Mouse (Mus musculus) midbrain, embryonic 15.5 days (tissue): Measurements from ENCODE around the gene Msh3. TPM values are rescaled to one million over a fixed set of nuclear protein-coding genes. Genes with fewer than 3 reads are reported as not detected.

Experiments
- ATAC-seq: fragments of 200-750 bp; cut with Nextera tagmentation; replicated peaks from 2 replicates; pipeline ENCODE4 v1.8.0; 2017; ENCODE audit warnings: moderate TSS enrichment
- H3K27ac ChIP-seq: fragments of 300-500 bp; sonication (generic); 2 replicates; pipeline ENCODE4 v1.5.1; 2015; ENCODE audit warnings: mild to moderate bottlenecking, inconsistent platforms
- H3K27me3 ChIP-seq: fragments of 300-500 bp; sonication (generic); replicated peaks from 2 replicates; pipeline ENCODE4 v1.6.1; 2015; ENCODE audit warnings: inconsistent platforms
- H3K36me3 ChIP-seq: fragments of 300-500 bp; sonication (generic); replicated peaks from 2 replicates; pipeline ENCODE4 v1.6.1; 2015; ENCODE audit warnings: inconsistent platforms
- H3K4me1 ChIP-seq: fragments of 300-500 bp; sonication (generic); 2 replicates; pipeline ENCODE4 v1.6.1; 2015; ENCODE audit warnings: inconsistent platforms
- H3K4me2 ChIP-seq: fragments of 300-500 bp; sonication (generic); 2 replicates; pipeline ENCODE4 v1.6.1; 2015; ENCODE audit warnings: inconsistent platforms, mild to moderate bottlenecking, moderate library complexity
- H3K4me3 ChIP-seq: fragments of 300-500 bp; sonication (generic); 2 replicates; pipeline ENCODE4 v1.5.1; 2015; ENCODE audit warnings: mild to moderate bottlenecking, inconsistent platforms
- H3K9ac ChIP-seq: fragments of 300-500 bp; sonication (generic); 2 replicates; pipeline ENCODE4 v1.6.1; 2015; ENCODE audit warnings: mild to moderate bottlenecking, inconsistent platforms
- H3K9me3 ChIP-seq: fragments of 300-500 bp; sonication (generic); 2 replicates; pipeline ENCODE4 v1.6.1; 2016; ENCODE audit warnings: inconsistent platforms
- WGBS: fragments of 180-500 bp; shearing (Covaris S2); methylation state at CpG from one replicate; pipeline ENCODE4 v1.1.7; 2015; ENCODE audit warnings: mixed read lengths; 5-methylcytosine and 5-hydroxymethylcytosine counted together
- polyA plus RNA-seq: library from polyadenylated mRNA; unstranded; fragments of >200 nt; fragmentation: Nextera tagmentation; extraction: Ambion mirVana; gene quantifications from 2 replicates; pipeline ENCODE4 v1.2.1, GENCODE M21; 2015

Msh3 gene
- polyA plus RNA-seq, 1 experiment from 2014 or later: 24.5 TPM

DNA sequence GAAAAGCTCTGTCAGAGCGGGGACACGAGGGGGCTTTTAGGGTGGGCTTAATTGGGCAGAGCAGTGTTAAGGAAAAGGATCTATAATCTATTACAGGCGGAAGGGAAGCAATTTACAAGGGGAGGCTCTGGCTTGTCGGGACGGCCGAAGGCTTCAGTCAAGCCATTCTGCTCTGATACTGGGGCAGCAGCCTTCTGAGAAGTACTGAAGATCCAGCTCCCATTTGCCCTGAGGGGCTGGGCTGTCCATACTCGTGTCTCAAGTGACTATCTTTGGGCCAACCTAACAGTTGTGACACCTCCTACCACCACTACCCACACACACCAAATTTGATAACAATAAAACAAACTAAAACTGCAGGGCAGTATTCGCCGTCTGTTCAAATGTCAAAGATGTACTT is 79.5 kb downstream of the Msh3 start:
- WGBS: 93% methylated on average over 9 of the region's 9 CpGs
- H3K4me2 ChIP-seq: no peak overlapping the region

DNA sequence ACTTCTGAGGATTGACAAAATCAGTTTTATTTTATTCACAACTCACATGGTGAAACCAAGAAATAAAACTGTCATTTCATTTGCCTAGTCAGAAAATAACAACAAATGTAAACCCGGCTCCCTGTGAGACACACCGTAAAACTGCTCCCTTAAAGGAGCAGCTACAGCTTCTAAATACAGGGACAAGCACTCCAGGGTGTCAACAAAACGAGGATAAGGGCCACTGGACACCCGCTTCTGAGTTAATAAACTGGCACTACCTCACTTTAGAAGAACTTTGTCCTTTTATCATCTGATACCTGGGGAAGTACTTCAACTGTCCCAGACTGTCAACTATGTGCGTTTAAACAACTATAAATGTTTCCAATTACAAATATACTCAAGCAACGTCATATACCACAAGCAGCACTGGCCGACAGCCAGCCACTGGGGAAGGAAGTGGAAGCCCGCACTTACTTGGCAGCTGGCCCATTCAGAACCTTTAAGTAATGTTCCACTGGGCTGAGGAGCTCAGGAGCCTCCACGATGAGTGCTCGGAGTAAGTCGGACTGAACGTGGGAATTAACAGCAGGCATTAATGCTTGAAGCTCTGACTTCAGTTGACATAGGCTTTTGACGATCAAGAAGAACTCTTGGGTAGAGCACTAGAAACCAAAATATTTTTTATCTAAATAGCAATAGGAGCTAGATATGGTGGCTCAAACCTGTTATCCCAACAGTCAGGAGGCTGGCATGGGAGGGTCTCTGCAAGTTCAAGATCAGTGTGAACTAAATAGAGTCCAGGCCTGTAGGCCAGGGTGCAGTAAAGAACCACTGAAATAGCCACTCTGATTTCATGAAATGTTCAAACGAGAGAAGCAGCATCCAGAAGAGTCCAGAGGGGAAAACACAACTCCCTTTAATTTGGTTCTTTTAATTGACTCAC is 80.3 kb downstream of the Msh3 start:
- no peak overlapping the region for H3K9ac ChIP-seq
- no peaks in the 10 kb centered on the region for H3K36me3 ChIP-seq
- H3K27me3 ChIP-seq: no peaks in the 10 kb centered on the region
- no peaks in the 10 kb centered on the region for H3K4me1 ChIP-seq
- H3K27ac ChIP-seq: no peak overlapping the region
- H3K4me2 ChIP-seq: no peak overlapping the region
- H3K9me3 ChIP-seq: no peaks in the 10 kb centered on the region
- H3K4me3 ChIP-seq: no peak overlapping the region
- 85% methylated on average over 14 of the region's 14 CpGs for WGBS
- no peak for ATAC-seq

More for the DNA sequence above, 79.5 kb downstream of the Msh3 start:
- Histone ChIP-seq H3K4me1 (no peaks in the 10 kb centered on the region), H3K27me3 (no peaks in the 10 kb centered on the region), H3K9ac (no peak overlapping the region), H3K4me3 (no peak overlapping the region), H3K27ac (no peak overlapping the region), H3K36me3 (no peaks in the 10 kb centered on the region), H3K9me3 (no peaks in the 10 kb centered on the region)
- no peak for ATAC-seq

DNA sequence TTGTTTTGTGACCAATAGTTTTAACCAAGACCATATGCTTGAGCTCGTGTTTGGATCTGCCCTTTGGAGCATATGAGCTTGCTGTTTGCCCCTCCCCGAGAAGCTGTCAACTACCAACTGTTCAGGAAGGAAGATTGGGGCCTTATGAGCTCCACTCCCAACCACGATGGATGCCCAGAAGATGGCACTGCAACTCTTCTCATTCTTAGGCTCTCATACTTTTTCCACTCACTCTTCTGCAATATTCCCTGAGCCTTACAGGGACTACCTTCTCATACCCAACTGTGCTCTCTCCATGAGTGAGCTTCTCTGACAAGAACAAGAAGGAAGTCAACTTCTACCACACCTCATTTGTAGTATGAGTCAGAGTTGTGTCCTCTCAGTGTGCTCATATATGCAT is 87.7 kb downstream of the Msh3 start:
- Histone ChIP-seq H3K9ac (no peak overlapping the region), H3K36me3 (no peaks in the 10 kb centered on the region), H3K9me3 (no peaks in the 10 kb centered on the region), H3K27me3 (no peaks in the 10 kb centered on the region), H3K4me1 (no peaks in the 10 kb centered on the region), H3K4me2 (no peak overlapping the region), H3K4me3 (no peak overlapping the region), H3K27ac (no peak overlapping the region)
- 94% methylated on average over 3 of the region's 3 CpGs for WGBS
- no peak for ATAC-seq

DNA sequence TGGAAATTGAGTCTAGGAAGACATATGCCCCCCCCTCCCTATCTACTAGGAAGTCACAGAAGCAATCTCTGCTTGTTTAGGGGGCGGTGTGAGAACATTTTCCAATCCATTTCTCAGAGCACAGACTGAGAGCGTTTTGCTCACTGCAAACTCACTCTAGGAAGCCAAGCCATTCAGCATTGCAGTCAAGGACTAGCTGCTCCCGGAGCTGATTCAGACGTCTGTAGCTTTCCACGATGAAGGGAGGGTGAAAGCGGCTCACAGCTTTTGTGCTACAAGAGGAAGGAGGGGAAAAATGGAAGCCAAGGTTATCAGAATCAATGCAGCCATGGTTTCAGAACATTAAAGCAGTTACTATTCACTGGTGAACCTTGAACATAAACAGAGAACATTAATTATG is 91.2 kb downstream of the Msh3 start:
- no peak overlapping the region for H3K27ac ChIP-seq
- no peak overlapping the region for H3K9ac ChIP-seq
- H3K4me1 ChIP-seq: no peaks in the 10 kb centered on the region
- no peaks in the 10 kb centered on the region for H3K27me3 ChIP-seq
- WGBS: 88% methylated on average over 6 of the region's 6 CpGs
- no peak overlapping the region for H3K4me3 ChIP-seq
- H3K36me3 ChIP-seq: no peaks in the 10 kb centered on the region
- no peak for ATAC-seq
- H3K4me2 ChIP-seq: no peak overlapping the region
- no peaks in the 10 kb centered on the region for H3K9me3 ChIP-seq

DNA sequence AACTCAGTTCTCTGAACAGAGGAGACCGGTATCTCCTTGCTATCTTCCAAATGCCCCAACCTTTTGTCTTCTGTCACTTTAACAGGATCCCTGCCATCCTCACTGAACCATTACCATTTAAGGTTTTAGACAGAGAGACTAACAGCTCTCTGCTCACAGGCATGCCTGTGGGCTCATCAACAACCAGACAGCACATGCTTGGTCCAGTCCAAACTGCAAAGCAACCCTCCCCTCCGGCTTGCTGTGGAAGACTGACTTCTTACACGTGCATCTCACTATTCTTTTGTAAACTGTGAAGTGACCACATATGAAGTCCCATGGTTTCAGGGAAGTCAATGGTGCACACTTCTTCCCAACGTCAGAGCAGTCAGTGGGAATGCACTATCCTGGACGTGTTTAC is 93.5 kb downstream of the Msh3 start:
- H3K27ac ChIP-seq: no peak overlapping the region
- WGBS: 87% methylated on average over 5 of the region's 5 CpGs
- no peak overlapping the region for H3K4me3 ChIP-seq
- H3K9ac ChIP-seq: no peak overlapping the region
- no peak for ATAC-seq
- H3K36me3 ChIP-seq: no peaks in the 10 kb centered on the region
- no peaks in the 10 kb centered on the region for H3K27me3 ChIP-seq
- no peak overlapping the region for H3K4me2 ChIP-seq
- H3K9me3 ChIP-seq: no peaks in the 10 kb centered on the region
- no peaks in the 10 kb centered on the region for H3K4me1 ChIP-seq

DNA sequence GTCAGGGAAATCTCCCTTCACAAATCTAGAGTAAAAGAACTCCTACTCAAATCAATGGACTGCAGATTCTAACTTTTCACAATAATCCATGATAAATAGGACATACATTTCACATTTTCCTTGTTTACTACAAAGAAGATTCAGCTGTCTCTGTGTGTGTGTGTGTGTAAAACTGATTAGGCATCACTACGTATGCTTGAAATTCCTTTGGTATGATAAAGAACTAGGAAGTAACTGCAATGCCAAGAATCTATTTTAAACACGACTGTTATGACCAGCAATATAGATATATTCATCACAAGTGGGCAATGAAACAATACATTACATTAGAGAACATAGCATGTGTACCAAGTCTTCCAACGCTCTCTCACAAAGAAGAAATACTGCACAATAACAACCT is 99.3 kb downstream of the Msh3 start:
- no peaks in the 10 kb centered on the region for H3K4me1 ChIP-seq
- WGBS: 95% methylated on average over 3 of the region's 3 CpGs
- no peaks in the 10 kb centered on the region for H3K27me3 ChIP-seq
- H3K36me3 ChIP-seq: no peaks in the 10 kb centered on the region
- H3K27ac ChIP-seq: no peak overlapping the region
- no peak overlapping the region for H3K9ac ChIP-seq
- no peak overlapping the region for H3K4me2 ChIP-seq
- H3K4me3 ChIP-seq: no peak overlapping the region
- ATAC-seq: no peak
- no peaks in the 10 kb centered on the region for H3K9me3 ChIP-seq

DNA sequence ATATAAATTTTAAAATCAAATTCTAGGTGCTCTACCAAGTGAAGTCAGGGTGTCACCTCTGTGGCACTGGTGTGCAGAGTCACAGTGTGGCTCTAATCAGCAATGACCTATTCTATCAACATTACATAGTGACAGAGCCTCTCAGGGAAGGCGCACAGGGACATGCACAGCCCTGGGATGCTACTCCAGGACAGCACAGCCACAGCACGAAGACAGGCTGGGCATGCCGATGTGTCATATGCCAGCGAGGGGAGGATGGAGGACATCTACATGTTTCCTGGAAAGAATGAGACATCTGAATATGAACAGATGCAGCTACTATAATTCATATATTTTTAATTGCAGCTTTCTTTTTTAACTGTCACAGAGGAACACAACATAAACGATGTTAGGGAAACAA is 101.0 kb downstream of the Msh3 start:
- no peaks in the 10 kb centered on the region; the same call in 1 of the 2 replicates for H3K36me3 ChIP-seq
- no peak overlapping the region for H3K9ac ChIP-seq
- H3K4me2 ChIP-seq: no peak overlapping the region
- no peak overlapping the region for H3K4me3 ChIP-seq
- no peaks in the 10 kb centered on the region for H3K27me3 ChIP-seq
- H3K27ac ChIP-seq: no peak overlapping the region
- 94% methylated on average over 5 of the region's 5 CpGs for WGBS
- no peaks in the 10 kb centered on the region for H3K9me3 ChIP-seq
- ATAC-seq: no peak
- no peaks in the 10 kb centered on the region for H3K4me1 ChIP-seq

DNA sequence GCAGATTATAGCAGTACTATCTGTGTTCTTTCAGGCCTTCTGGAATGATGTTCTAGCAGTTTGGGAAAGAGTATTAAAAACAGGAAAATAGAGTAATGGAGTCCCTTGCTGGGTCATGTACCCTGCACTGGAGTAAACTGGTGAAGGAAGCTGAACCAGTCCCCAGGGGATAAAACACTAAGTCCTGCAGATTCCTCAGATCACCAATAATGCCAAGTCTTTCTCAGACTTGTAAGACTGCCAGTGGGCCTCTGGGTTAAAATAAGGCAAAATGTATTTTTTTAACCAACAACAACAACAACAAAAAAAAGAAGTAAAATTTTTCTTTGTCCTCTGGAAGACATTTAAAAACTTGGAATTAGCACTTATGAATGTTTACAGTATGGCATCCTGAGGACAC is 102.5 kb downstream of the Msh3 start:
- no peak overlapping the region for H3K4me3 ChIP-seq
- H3K9ac ChIP-seq: no peak overlapping the region
- H3K9me3 ChIP-seq: no peaks in the 10 kb centered on the region
- H3K4me1 ChIP-seq: no peaks in the 10 kb centered on the region
- no peaks in the 10 kb centered on the region; the same call in 1 of the 2 replicates for H3K36me3 ChIP-seq
- H3K27ac ChIP-seq: no peak overlapping the region
- H3K4me2 ChIP-seq: no peak overlapping the region
- ATAC-seq: no peak
- no peaks in the 10 kb centered on the region for H3K27me3 ChIP-seq

DNA sequence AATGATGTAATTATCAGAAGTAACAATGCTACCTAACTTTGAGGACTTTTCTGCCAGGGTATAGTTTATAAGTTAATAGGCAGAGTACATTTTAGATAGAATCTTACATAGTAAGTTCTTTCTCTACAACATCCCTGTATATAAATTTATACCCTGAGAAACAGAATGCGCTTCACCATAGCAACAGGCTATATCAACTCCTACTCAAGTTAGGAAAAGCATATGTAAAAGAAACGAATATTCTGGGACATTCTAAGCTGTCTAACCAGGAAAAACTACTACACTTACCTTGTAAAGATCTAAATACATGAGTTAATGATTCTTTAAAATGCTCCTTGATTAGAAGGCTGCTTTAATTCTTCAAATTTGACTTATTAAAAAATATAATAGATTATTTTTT is 107.2 kb downstream of the Msh3 start:
- Histone ChIP-seq H3K27me3 (no peaks in the 10 kb centered on the region), H3K9ac (no peak overlapping the region), H3K4me1 (no peaks in the 10 kb centered on the region), H3K9me3 (no peaks in the 10 kb centered on the region), H3K27ac (no peak overlapping the region), H3K4me2 (no peak overlapping the region), H3K4me3 (no peak overlapping the region), H3K36me3 (no peaks in the 10 kb centered on the region; the same call in 1 of the 2 replicates)
- WGBS: 91% methylated on average over 2 of the region's 2 CpGs
- no peak for ATAC-seq

DNA sequence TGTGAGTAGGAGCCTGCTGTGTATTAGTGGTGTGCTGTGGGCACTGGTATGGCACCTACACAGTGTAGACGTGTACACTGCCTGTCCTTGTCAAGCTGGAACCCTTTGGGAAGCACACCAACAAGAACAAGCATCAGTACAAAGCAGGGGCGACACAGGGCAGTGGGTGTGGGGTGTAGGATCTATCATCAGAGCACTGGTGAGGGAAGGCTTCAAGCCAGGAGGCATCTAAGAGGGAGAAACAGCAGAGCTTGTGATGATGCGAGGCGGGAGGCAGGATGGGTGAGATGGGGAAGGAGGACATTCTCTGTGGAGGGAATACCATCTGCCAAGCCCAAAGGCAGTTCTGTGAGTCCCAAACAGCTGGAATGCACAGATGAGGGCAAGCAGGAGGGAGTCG is 107.8 kb downstream of the Msh3 start:
- Histone ChIP-seq H3K9me3 (no peaks in the 10 kb centered on the region), H3K9ac (no peak overlapping the region), H3K4me1 (no peaks in the 10 kb centered on the region), H3K27ac (no peak overlapping the region), H3K4me2 (no peak overlapping the region), H3K4me3 (no peak overlapping the region), H3K27me3 (no peaks in the 10 kb centered on the region), H3K36me3 (no peaks in the 10 kb centered on the region; the same call in 1 of the 2 replicates)
- ATAC-seq: no peak
- 94% methylated on average over 5 of the region's 5 CpGs for WGBS

DNA sequence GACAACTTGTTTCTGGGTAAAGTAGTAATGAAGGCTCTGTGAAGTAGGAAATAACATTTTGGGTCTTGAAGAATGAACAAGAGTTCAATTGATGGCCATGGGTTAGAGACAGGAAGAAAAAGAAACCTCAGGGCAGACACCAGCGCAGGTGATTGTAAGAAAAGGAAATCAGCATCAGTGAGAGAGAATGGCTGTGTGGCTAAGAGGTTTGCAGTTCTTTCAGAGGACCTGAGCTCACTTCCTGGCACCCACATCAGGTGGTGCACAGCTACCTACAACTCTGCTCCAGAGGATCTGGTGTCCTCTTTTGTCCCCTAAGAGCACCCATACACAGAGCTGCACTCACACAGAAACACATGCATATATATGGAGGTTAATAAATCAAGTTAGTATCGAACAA is 110.1 kb downstream of the Msh3 start:
- no peaks in the 10 kb centered on the region for H3K4me1 ChIP-seq
- no peak overlapping the region for H3K27ac ChIP-seq
- no peak overlapping the region for H3K9ac ChIP-seq
- no peaks in the 10 kb centered on the region for H3K27me3 ChIP-seq
- no peaks in the 10 kb centered on the region for H3K9me3 ChIP-seq
- H3K4me3 ChIP-seq: no peak overlapping the region
- no peaks in the 10 kb centered on the region; the same call in 1 of the 2 replicates for H3K36me3 ChIP-seq
- WGBS: 96% methylated on average over 2 of the region's 2 CpGs
- no peak for ATAC-seq
- H3K4me2 ChIP-seq: no peak overlapping the region

DNA sequence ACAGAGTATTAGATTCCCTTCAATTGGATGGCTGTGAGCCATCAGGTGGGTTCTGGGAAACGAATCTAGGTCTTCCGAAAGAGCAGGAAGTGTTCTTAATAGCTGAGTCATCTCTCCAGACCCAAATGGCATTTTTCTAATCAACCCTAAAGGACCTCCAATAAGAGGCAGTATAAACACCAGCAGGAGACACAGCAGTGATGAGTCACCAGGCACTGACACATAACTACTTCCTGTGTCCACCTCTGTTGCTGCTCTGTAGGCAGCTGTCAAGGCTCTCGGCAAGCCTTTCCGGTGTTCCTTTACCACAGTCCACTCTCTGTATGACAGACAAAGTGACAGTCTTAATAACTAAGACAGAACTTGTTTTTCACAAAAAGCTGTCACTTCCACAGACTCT is 113.4 kb downstream of the Msh3 start:
- WGBS: 81% methylated on average over 4 of the region's 4 CpGs
- H3K4me1 ChIP-seq: no peaks in the 10 kb centered on the region

DNA sequence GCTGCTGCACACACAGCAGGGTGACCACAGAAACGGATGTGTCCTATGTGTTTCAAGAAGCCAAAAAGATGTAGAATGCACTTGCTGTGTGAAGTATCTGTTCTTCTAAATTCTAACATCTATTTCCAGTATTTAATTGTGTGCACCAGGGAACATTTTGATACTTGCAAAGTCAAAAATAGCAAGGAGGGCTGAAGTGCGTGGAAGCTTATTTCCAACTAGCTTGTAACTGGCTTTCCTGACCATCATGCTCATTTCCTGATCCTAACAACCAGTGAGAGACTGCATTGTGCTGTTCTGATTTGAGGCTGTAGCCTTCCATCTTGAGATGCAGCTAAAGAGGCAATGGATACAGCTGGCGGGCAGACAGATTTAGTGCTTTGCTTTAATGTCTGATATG is 116.9 kb downstream of the Msh3 start:
- no peak overlapping the region for H3K9ac ChIP-seq
- no peak overlapping the region for H3K4me2 ChIP-seq
- ATAC-seq: no peak
- WGBS: 93% methylated on average over 3 of the region's 3 CpGs
- H3K4me3 ChIP-seq: no peak overlapping the region
- no peaks in the 10 kb centered on the region for H3K4me1 ChIP-seq
- H3K27me3 ChIP-seq: no peaks in the 10 kb centered on the region
- no peaks in the 10 kb centered on the region for H3K9me3 ChIP-seq
- no peak overlapping the region for H3K27ac ChIP-seq
- H3K36me3 ChIP-seq: no peaks in the 10 kb centered on the region

More for the DNA sequence above, 113.4 kb downstream of the Msh3 start:
- Histone ChIP-seq H3K4me3 (no peak overlapping the region), H3K9me3 (no peaks in the 10 kb centered on the region), H3K4me2 (no peak overlapping the region), H3K36me3 (no peaks in the 10 kb centered on the region), H3K27me3 (no peaks in the 10 kb centered on the region), H3K9ac (no peak overlapping the region), H3K27ac (no peak overlapping the region)
- ATAC-seq: 0 out of 2 replicates have a peak, but pooled peaks have one; percentile 4
